Mouse (Mus musculus) myocyte (in vitro differentiated cells): ENCODE results near the gene Nav3.

Experiments used
- MYOG ChIP-seq, 3 experiments: IDR thresholded peaks; one replicate each; pipeline ENCODE4 v1.6.1; 2011; ENCODE audit warnings: control low read depth in 2 of 3, low read depth in 2 of 3, mild to moderate bottlenecking in 2 of 3; ENCODE audit not compliant: insufficient read length in 2 of 3, control insufficient read depth in 1 of 3, insufficient read depth in 1 of 3
- POLR2A ChIP-seq: IDR thresholded peaks from one replicate; pipeline ENCODE4 v1.6.1; 2011; ENCODE audit warnings: low read depth, mild to moderate bottlenecking, control low read depth, moderate library complexity; ENCODE audit not compliant: insufficient read length

DNA sequence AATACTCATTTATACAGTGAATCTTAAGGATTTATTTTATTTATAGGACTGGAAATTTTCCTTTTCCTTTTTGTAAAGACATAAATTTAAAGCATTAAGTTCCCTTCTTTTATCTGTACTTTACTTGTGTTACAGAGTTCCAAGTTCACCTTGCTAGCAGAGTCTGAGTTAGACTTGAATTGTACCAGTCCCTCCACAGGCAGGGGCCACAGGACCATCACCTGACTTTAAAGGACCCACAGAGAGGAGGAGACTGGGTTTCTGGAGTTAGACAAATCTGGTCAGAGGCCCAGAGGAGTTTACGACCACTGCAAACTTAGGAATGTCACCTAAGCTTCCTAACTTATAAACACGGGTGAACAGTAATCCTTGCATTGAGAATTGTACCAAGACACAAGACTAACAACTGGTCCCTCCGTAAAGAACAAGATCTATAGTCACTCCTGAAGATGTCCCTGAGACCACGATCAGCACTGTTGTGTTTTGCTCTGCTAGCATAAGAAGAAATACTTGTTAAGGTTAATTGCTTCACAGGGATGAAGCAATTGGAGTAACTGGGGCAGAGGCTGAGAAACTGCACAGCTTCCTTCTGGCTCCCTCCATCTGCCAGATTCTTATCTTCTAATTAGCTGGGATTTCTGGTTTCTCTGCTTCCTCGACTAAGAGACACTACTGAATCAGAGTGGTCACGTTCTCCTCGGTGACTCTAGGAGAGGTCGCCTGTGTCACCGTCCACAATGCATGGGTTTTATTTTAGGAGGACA, 550.2 kb downstream of the Nav3 start:
- TF ChIP-seq MYOG (IDR thresholded peaks at IDR 0.05; ENCODE audit: control insufficient read depth in 1 of 3, insufficient read depth in 1 of 3, insufficient read length in 2 of 3, low read depth in 2 of 3) (no peak), POLR2A (no peak)
